Mouse (Mus musculus): ENCODE measurements around the gene Zbtb48.
"Not testable (repeated sequence)": the region's sequence is repeated elsewhere in the genome, so short reads cannot be mapped to it uniquely, and the experiment has no call there.

Gene Zbtb48

DNA sequence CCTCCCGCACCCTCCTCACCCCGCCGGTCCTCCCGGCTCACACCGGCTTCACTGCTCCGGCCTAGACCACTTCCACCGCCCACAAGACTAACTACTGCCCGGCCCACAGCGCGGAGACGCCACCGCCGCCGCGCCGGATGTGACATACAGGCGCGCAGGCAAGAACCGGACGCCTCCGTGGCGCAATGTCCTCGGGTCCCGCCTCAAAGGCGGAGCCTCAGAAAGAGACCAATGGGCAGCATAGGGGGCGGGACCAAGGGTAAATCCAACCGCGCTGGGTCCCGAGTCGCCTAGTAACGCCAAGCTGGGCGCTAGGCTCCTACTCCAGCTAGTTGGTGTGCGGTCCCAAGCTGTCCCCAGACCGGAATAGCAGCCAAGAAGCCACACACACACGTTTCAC lies at the start of gene Zbtb48:
Gene Zbtb48 (minus strand): TSS at position 148 of the 400 bp plus-strand sequence.
- peak; percentile 95 for DNase-seq

DNA sequence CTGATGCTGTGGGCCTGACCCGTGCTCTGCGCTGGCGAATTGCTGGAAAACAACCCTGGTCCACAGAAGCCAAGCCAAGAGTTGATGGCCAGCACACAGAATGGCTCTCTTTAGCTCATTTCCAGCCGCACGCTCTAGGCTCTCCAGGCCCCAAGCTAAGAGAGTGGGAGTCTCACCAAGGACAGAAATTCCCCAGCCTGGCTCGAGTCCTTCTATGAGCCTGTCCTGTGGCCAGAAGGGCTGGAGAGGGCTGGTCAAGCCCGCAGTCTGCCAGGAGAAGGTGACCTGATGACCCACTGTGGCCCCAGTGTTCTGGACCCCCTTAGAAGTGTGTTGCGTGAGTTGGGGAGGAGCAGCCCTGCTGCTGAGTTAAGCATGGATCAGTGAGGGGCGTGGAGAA lies 49.7 kb upstream of the Zbtb48 start:
- DNase-seq, result no peak

DNA sequence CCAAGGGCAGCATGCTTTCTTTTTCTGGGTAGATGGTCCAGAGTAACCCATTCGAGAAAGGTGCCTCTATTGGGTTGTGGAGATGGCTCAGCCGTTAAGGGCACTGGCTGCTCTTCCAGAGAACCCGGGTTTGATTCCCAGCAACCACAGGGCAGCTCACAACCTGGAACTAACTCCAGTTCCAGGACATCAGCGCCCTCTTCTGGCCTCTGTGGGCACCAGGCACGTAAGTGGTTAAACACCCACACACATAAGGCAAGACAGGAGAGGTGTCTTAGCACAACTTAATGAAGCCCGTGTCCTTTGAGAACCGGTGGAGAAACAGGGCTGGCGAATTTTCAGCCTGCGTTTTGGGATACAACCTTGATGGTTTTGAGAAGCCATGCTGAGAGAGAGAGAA lies 47.1 kb upstream of the Zbtb48 start:
- no peak for DNase-seq

DNA sequence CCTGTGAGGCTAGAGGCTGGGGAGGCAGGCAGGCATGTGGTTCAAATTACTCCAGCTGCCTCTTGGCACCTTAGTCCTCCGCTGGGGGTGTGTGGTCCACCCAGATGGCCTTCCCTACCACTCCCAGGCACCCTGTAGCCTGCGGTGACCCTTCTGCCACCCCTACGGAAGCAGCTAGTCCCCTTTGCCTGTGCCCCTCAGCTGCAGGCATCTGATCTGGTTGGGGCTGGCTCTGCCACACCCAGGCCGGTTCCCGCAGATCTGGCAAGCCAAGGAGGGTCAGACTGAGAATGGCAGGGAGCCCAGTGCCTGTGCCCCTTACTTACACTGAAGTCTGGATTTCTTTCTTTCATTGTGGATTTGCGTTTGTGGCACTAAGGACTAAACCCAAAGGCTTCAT lies 46.2 kb upstream of the Zbtb48 start:
- no peak for DNase-seq

DNA sequence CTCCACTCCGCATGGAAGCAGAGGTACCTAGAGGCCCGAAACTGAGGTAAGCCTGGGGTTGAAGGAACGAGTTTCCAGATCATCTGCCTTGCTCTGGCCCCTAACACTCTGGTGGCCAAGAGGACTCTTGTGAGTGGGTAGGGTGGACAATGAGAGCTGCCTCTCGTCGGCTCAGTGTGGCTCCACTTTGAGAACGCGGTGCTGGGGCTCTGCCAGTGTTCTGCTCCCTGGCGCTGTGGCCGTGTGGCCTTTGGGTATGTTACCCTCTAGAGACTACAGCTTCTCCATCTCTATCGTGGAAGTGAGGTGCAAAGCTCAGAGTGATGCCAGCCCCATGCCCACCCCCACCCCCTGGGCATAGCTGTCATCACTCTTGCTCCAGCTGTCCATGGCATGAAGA lies 45.2 kb upstream of the Zbtb48 start:
- no peak for DNase-seq

DNA sequence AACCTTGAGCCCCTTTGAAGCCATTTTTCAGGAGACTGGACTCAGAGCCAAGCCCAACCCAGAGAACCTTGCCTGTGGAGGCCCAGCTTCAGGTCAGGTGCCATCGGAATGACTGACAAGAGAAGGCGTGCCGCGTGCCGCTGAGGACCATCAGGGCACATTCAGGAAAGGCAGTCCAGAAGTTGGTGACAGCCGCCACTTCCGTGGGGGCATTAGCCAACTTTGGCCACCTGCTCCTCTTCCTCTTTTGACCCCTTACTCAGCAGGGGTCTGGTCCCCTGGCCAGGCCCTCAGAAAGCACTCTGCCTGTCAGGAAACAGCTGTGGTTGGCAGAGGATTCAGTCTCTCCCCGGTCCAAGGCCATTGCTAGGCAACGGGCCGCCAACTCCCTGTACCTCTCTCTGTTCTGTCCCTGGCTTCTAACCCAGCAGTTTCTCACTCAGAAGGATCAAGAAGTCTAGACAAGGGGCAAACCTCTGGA lies 44.7 kb upstream of the Zbtb48 start, which contains the start of gene Plekhg5:
Gene Plekhg5 (plus strand): TSS at position 378 of the 481 bp plus-strand sequence.
- no peak for DNase-seq

DNA sequence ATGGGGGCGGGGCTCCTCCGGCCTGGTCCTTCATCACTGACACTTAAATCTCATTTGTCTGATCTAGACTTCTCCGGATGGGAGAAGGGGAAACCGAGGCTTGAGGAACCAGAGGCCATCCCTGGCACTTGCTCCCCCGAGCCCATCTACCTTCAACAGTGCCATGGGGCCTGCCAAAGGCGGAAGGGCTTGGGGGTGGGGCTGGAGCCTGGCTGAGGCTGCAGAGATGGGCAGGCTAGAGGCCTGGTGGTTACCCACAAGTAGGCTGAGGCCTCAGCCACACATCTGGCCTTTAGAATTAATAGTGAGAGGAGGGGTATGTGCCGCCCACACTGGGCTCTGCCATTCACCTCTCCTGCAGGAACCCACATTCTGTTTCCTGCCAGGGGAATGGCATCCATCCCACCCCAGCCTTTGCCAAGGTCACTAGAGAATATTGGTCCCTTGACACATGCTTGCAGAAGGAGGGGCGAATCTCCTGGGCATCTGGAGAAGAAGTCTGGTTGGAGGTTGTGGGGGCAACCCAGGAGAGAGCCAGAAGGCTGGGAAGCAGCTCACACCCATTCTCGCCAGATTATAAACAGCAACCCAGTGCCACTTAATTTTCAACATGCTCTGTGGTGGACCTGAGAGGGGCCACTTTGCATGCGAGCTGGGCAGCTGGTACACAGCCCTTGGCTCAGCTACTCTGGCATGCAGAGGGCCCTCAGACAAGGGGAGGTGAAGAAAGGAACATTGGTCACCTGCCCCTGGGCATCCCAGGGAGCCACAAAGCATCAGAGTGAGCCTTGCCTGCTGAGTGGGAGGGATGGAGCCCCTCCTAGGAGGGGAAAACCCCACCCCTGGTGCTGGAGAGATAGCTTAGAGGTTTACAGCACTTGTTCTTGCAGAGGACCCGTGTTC lies 43.3 kb upstream of the Zbtb48 start:
- no peak for DNase-seq

DNA sequence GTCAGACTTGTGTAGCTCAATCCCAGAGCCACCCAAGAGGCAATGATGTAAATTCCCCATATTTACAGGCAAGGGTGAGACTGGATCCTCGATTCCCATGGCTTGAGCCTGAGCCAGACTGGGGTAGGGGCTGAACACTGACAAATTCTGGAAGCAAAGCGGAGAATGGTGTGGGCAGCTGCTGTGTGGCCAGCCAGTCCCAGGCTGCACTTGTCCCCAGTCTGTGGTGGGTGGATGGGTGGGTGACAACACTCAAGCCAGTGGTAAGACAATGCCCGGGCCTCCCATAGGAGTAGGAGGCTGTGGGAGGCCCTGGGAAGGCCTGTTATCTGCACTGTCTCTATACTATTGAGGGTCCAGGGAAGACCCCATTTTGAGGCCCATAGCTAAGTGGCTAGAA lies 41.8 kb upstream of the Zbtb48 start:
- no peak for DNase-seq

DNA sequence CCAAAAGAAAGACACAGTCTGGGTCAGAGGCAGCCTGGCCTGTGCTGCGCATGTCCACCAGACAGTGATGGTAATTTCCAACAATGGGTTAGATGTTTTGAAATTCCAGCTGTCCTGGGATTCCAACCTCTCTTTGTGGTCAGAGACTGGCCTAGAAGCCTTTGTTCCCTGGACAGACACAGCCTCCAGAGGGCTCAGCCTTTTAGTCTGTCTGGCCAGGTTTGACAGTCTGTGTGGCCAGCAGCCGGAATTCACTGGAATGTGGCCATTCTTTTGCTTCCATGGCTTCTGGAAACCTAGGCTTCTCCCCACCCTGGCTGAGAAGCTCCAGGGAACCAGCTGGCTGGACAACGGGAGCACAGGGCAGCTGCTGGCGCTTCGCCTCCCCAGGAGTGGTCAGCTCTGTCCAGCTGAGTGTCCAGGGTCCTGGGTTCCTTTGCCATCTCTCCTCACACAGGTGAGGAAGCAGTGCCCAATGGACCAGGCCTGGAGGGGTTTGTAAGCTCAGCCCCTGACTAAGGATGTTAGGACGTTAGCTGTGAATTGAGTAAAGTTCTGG lies 40.8 kb upstream of the Zbtb48 start:
- DNase-seq, result no peak

DNA sequence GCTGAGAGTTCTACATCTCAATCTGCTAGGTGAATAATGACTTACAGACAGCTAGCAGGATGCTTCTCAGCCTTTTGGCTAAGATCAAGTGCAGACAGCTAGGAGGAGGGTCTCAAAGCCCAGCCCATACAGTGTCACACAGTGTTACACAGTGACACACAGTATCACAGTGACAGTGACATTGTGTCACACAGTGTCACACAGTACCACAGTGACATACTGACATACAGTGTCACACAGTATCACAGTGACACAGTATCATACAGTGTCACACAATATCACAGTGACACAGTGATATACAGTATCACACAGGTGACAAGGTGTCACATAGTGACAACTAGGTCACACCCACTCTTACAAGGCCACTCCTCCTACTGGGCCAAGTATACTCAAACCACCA lies 39.8 kb upstream of the Zbtb48 start:
- DNase-seq, result no peak

DNA sequence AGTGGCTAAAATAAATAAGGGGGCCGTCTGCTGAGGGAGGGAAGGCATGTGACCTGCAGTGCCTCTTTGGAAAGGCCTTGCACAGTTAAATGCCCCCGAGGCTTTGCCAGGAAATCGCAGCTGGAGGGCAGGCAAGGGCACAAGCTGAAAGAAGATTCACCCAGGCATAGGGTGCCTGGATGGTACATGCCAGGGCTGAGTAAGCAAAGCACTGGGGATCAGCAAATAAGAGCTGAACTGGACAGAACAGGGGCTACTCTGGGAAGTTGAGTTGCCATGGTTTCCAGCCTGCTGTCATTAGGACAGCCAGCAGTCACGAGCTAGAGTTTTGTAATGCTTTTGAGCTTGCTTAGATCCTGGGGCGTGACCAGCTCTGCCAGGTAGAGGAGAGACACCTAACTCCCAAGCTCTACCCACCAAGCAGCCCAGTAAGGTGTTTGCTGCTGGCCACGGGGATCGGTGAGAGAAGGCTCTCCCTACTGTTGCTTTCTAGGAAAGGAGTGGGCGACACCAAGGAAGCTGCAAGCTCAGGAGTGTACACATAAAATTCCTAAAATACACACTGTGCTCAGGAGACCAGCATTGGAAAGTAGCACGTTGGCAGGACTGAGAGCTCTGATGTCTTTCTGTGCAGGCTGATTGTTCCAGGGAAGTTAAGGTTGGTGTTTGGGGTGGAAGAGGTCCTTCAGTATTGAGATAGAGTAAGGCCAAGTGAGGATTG lies 35.1 kb upstream of the Zbtb48 start:
- no peak for DNase-seq

DNA sequence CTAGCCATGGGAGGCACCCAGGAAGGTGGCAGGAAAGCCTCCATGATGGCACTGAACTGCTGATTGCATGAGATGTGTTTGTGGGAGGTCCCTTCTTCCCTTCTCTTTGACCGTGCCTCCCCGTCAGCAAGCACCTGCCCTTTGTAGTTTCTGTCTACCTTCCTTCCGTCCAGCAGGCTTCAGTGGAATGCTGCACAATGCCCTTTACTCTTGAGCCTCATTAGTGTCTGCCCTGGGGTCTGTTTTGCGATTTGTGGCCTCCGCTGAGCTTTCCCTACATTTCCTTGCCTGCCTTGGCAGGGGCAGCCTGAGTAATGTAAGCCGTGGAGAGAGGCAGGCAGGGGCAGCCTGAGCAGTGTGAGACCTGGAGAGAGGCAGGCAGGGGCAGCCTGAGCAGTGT lies 17.1 kb upstream of the Zbtb48 start:
- no peak for DNase-seq

DNA sequence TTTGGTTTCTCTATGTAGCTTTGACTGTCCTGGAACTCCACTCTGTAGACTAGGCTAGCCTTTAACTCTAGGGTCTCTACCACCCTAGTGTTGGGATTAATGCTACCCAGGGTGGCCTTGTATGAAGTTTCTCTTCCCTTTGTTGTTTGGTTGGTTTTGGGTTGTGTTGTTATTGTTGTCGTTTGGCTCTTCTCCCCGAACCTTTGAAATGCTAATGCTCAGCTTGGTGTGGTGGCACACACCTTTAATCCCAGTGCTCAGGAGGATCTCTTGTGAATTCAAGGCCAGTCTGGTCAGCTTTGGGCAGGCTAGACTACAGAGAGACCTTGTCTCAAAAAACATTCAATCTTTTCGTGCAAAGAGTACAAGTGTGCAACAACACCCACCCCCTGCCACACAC lies 15.7 kb upstream of the Zbtb48 start:
- DNase-seq, result no peak

DNA sequence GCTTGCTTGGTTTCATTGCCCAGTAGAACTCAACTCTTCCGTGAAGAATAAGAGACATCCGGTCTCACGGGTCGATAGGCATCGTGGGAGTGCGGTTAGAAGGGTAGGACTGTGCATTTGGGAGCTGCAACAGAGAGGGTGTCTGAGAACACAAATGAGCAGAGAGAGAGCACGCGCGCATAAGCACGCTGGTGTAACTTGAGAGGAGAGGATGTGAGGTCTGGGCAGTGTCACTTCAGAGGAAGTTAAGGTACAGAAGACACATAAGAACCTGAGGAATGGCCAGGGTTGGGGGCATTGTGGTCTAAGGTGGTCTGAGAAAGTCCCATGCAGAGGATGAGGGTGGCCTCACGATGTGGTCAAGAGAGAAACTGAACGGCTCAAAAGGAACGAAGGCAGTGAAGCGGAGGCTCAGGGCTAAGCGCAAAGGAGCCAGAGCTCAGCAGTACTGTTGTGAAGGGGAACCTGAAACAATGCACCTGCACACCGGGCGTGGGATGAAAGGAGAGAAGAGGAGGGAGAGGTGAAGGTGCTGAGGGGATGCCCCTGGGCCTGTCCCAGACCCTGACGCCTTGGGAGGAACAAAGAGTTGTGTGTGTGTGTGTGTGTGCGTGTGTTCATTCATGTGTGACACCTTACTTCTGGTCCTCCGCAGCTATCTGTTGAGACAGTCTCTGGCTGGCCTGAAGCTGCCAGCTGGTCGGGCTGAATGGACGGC lies 14.6 kb upstream of the Zbtb48 start:
- DNase-seq, result no peak

DNA sequence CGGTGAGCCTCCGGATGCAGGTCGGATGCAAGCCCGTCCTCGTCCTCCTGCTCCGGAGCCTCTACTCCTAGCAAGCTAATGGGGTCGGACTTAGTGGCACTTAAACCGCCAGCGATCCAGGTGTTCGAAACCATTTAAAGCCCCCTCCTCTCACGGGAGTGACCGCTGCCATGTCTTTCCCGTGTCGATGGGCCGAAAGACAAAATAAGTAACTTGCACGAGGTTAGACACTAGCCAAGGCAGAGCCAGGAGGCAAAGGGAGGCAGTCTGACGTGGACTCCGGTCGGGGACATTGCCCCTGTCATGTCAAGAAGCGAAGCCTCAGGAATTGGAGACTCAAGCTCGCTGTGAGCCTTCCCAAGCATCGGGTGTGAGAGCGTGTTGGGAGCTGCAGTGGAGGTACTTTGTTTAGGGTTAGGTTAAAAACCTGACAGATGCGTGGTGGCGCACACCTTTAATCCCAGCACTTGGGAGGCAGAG lies 12.4 kb upstream of the Zbtb48 start:
- no peak for DNase-seq

DNA sequence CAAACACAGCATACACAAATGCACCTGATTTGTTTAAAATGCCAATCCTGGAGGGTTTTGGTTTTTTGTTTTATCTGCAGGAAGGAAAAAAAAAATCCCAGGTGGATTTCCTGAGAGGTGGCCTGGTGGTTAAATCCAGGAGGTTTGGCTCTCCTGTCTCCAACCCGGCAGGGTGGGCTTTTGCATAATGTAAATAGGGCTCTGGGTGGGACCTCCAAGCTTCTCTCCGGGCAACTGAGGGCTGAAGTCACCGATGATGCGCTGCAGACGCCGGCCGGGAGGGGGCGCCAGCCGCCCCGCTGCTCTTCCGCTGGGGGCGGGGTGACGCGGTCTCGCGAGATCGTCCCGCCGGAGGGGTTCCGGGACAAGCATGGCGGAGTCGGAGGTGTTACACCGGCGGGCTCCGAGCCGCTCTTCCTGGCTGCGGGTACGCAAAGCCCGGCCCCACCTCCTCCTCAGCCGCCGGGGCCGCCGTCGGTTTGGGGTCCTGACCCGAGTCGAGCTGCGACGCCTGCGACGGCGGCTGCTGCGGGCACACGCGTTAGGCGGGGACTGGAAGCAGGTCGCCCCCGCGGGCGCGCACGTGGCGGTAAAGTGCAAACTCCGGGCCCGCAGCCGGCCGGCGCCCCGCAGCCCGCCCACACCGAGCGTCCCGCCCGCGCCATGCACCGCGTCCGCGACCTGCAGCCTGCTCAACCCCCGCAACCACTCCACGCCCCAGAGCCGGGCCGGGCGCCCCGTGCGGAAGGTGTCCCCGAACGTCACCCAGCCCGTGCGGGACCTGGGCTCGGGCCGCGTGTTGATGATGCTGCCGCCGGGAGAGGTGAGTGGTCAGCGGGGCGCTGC lies 11.7 kb upstream of the Zbtb48 start, which contains the start of gene Nol9:
Gene Nol9 (plus strand): TSS at position 337 of the 846 bp plus-strand sequence.
- peak; percentile 96 for DNase-seq

DNA sequence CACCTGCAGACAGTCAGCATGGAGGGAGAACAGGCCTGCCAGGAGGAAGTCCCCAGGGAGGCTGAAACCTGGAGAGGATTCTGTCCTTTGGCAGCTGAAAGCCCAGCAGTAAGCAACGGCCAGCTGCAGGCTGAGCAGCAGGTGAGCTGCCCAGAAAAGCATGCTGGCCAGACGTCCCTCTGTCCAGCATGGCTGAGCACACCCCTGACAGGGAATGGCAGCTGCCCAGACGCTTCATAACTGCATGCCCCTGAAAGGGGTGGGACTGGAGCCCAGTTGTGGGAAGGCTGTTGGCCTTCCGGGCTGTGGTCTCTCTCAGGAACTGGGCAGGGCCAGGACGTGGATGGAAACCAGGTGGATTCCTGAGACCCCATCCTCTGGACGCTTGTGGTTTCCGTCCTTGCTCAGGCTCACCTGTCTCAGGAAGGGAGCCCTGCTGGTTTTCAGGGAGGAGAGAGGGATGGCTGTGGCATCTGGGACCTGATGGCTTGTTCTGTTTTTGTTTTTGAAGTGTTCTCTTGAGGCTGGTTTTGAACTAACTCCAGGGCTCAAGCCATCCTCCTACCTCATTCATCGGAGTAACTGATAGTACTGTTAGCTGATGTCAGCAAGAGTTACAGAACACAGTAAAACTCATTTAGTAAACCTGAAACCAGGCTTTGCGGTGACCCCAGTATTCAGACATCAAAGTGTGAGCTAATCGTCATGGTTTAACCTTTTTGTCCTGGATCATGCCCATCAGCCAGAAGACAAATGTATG lies 10.9 kb upstream of the Zbtb48 start, which contains the start of gene Tas1r1:
Gene Tas1r1 (minus strand): TSS at position 344 of the 760 bp plus-strand sequence.
- DNase-seq, result no peak

DNA sequence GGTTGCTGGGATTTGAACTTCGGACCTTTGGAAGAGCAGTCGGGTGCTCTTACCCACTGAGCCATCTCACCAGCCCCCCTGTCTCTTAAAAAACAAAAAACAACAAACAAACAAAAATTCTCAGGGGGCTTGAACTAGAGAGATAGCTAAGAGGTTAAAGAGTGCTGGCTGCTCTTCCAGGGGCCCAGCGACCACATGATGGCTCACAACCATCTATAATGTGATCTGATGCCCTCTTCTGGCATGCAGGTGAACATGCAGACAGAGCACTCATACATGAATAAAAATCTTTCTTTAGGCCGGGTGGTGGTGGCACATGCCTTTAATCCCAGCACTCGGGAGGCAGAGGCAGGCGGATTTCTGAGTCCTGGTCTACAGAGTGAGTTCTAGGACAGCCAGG lies 9.0 kb upstream of the Zbtb48 start:
- DNase-seq, result not testable (repeated sequence)

DNA sequence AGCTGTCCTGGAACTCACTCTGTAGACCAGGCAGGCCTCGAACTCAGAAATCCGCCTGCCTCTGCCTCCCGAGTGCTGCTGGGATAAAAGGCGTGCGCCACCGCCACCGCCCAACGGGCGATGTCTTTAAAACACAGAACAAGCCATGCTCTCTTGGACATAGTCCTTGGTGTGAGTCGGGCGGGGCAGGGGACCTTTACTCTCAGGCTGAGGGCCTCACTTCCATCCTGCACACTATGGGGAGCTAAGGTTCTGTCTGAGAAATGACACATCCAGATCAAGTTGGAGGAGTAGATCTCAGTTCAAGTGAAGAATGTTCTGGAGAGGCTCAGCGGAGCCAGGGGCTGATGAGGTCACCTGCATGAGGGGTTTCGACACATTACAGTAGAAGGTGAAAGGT lies 5.5 kb upstream of the Zbtb48 start:
- DNase-seq, result no peak

DNA sequence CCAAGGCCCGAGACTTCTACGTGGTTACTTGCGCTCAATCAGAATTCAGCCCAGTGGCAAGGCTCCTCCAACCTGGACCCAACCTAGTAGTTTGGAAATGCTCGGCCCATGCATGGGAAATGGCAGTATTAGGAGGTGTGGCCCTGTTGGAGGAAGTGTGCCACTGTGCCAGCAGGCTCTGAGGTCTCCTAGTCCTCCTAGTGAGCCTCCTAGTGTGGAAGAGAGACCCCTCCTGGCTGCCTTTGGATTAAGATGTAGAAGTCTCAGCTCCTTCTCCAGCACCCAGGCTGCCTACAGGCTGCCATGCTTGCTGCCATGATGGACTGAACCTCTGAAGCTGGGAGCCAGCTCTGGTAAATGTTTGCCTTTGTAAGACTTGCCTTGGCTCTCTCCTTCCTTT lies 2.5 kb upstream of the Zbtb48 start:
- no peak for DNase-seq

DNA sequence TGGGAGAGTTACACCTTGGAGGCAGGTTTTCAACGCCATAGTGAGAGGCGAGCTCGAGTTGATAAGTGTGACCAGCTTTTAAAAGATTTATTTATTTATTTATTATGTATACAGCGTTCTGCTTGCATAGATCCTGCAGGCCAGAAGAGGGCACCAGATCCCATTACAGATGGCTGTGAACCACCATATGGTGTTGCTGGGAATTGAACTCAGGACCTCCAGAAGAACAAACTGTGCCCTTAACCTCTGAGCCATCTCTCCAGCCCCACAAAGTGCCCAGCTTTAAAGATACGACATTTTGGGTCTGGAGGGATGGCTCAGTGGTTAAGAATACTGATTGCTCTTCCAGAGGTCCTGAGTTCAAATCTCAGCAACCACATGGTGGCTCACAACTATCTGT lies 1.6 kb upstream of the Zbtb48 start:
- peak; percentile 30 for DNase-seq

All from thymus, postnatal 25 days (tissue).